In genomic region chr1:68046551-68046970, GRCm38 (mm10) we compare ENCODE assay signal across 9 mouse cellular contexts.
A peak's percentile ranks its signal among the peaks of the same experiment; 100 is the strongest.
DNase-seq lines count a peak whose midpoint lies in the region; ATAC-seq and TF ChIP-seq lines count a peak whose summit lies in the region.
"Had no signal": no experiment of that assay in that cellular context is flagged by ENCODE, and none has a peak within 500 bp of the region (broad histone marks: within the 10 kb centered on the region; RNA-seq: fewer than 3 reads in every experiment).

No protein-coding gene starts in this region.

- no peak for TF ChIP-seq CTCF in liver, postnatal 0 days (IDR thresholded peaks at IDR 0.05; ENCODE audit: low read depth)

- H3K27me3 ChIP-seq in heart, embryonic 11.5 days (ENCODE audit: control insufficient read depth, insufficient read depth, low read length), result no peaks in the 10 kb centered on the region
- H3K27me3 ChIP-seq in hindbrain, embryonic 10.5 days (ENCODE audit: insufficient read depth, poor library complexity, severe bottlenecking), result no peaks in the 10 kb centered on the region
- no peaks in the 10 kb centered on the region for H3K27me3 ChIP-seq in liver, postnatal 0 days (ENCODE audit: insufficient read depth, low read length)
- H3K27me3 ChIP-seq: CH12.LX had no signal

- no peak for DNase-seq in heart, postnatal 4 days
- DNase-seq in cerebellum, postnatal 14 days, result peak; percentile 67 to 68
- peak; percentile 57 for DNase-seq in hindbrain, embryonic 10.5 days (ENCODE audit: low spot score)
- DNase-seq in liver, postnatal 0 days, result no peak
- peak; percentile 49 for DNase-seq in telencephalon, adult 2 months (ENCODE audit: low read depth, low spot score)
- DNase-seq in lung, postnatal 4 days, result no peak
- no peak for DNase-seq in thymus, postnatal 36 days

- WGBS in heart, embryonic 11.5 days (ENCODE audit: insufficient replicate concordance), result 12% methylated on average over 7 of the region's 7 CpGs
- 1% methylated on average over 7 of the region's 7 CpGs for WGBS in hindbrain, embryonic 10.5 days
- 24% methylated on average over 7 of the region's 7 CpGs for WGBS in liver, postnatal 0 days (ENCODE audit: insufficient replicate concordance)

- H3K4me1 ChIP-seq in heart, embryonic 11.5 days (ENCODE audit: control insufficient read depth, insufficient read depth, low read length), result no peaks in the 10 kb centered on the region
- peaks cover 19% of the 10 kb centered on the region; the same call in 1 of the 2 replicates for H3K4me1 ChIP-seq in hindbrain, embryonic 10.5 days (replicated peaks)
- no peaks in the 10 kb centered on the region for H3K4me1 ChIP-seq in liver, postnatal 0 days (ENCODE audit: insufficient read depth)

- no peaks in the 10 kb centered on the region for H3K36me3 ChIP-seq in heart, embryonic 11.5 days (ENCODE audit: control insufficient read depth, insufficient read depth, low read length)
- no peaks in the 10 kb centered on the region for H3K36me3 ChIP-seq in hindbrain, embryonic 10.5 days
- no peaks in the 10 kb centered on the region for H3K36me3 ChIP-seq in liver, postnatal 0 days (replicated peaks; ENCODE audit: insufficient read depth, low read length)

- peak overlapping the region; percentile 41 for H3K4me2 ChIP-seq in heart, embryonic 11.5 days
- H3K4me2 ChIP-seq in liver, postnatal 0 days (ENCODE audit: low read depth, low read length), result peak overlapping the region; percentile 56; the same call in 1 of the 2 replicates

- TF ChIP-seq EP300 in liver, postnatal 0 days (IDR thresholded peaks at IDR 0.05; ENCODE audit: low read depth), result no peak

- no peak overlapping the region for H3K9ac ChIP-seq in heart, embryonic 11.5 days (ENCODE audit: low read depth, low read length)
- no peak overlapping the region for H3K9ac ChIP-seq in liver, postnatal 0 days (replicated peaks)

- ATAC-seq in heart, embryonic 11.5 days (replicated peaks; ENCODE audit: insufficient number of reproducible peaks, low FRiP score, low TSS enrichment), result no peak
- ATAC-seq in liver, postnatal 0 days, result no peak

- no peak overlapping the region for H3K27ac ChIP-seq in heart, embryonic 11.5 days (ENCODE audit: low read depth, low read length)
- peak overlapping the region; percentile 82 for H3K27ac ChIP-seq in hindbrain, embryonic 10.5 days
- no peak overlapping the region for H3K27ac ChIP-seq in liver, postnatal 0 days (ENCODE audit: low read depth)

- no peaks in the 10 kb centered on the region for H3K9me3 ChIP-seq in heart, embryonic 11.5 days (replicated peaks; ENCODE audit: control insufficient read depth, low read length)
- H3K9me3 ChIP-seq in hindbrain, embryonic 10.5 days, result no peaks in the 10 kb centered on the region
- H3K9me3 ChIP-seq in liver, postnatal 0 days (ENCODE audit: low read length), result no peaks in the 10 kb centered on the region

- H3K4me3 ChIP-seq in heart, embryonic 11.5 days (ENCODE audit: low read depth, low read length), result peak overlapping the region; percentile 23; the same call in 1 of the 2 replicates
- peak overlapping the region; percentile 44 for H3K4me3 ChIP-seq in hindbrain, embryonic 10.5 days
- H3K4me3 ChIP-seq in liver, postnatal 0 days (ENCODE audit: low read depth, low read length), result peak overlapping the region; percentile 11; the same call in 1 of the 2 replicates

Comparison
In these comparisons a context has a peak if more than half of its experiments do, and no peak if none do; other contexts are left out.
1. DNase-seq: peak in cerebellum, postnatal 14 days (2 of 2), hindbrain, embryonic 10.5 days (single experiment) and telencephalon, adult 2 months (single experiment); none in heart, postnatal 4 days (single experiment), liver, postnatal 0 days (single experiment), lung, postnatal 4 days (0 of 2) and thymus, postnatal 36 days (0 of 2).
2. Peak in every context shown above with its lines, with median percentiles within 50 percentile points of each other: H3K4me3 ChIP-seq.